Mouse (Mus musculus) lung, embryonic 15.5 days (tissue): ENCODE results near the gene Cbr2. TPM values are rescaled to one million over a fixed set of nuclear protein-coding genes. Genes with fewer than 3 reads are reported as not detected.

Experiments used
- ATAC-seq: fragments of 200-750 bp; cut with Nextera tagmentation; 2 replicates; pipeline ENCODE4 v1.8.0; 2017; ENCODE audit warnings: moderate number of reproducible peaks, borderline replicate concordance; ENCODE audit not compliant: low FRiP score, low TSS enrichment; ENCODE audit errors: extremely low read depth
- H3K27ac ChIP-seq: fragments of 300-500 bp; sonication (generic); 2 replicates; pipeline ENCODE4 v1.5.1; 2015; ENCODE audit warnings: moderate library complexity, mild to moderate bottlenecking, inconsistent platforms
- H3K27me3 ChIP-seq: fragments of 300-500 bp; sonication (generic); 2 replicates; pipeline ENCODE4 v1.6.1; 2015; ENCODE audit warnings: inconsistent platforms
- H3K36me3 ChIP-seq: fragments of 300-500 bp; sonication (generic); 2 replicates; pipeline ENCODE4 v1.6.1; 2015; ENCODE audit warnings: inconsistent platforms
- H3K4me1 ChIP-seq: fragments of 300-500 bp; sonication (generic); 2 replicates; pipeline ENCODE4 v1.6.1; 2015; ENCODE audit warnings: inconsistent platforms
- H3K4me2 ChIP-seq: fragments of 300-500 bp; sonication (generic); 2 replicates; pipeline ENCODE4 v1.6.1; 2015; ENCODE audit warnings: inconsistent platforms, mild to moderate bottlenecking, moderate library complexity
- H3K4me3 ChIP-seq: fragments of 300-500 bp; sonication (generic); 2 replicates; pipeline ENCODE4 v1.5.1; 2015; ENCODE audit warnings: mild to moderate bottlenecking, inconsistent platforms
- H3K9ac ChIP-seq: fragments of 300-500 bp; sonication (generic); 2 replicates; pipeline ENCODE4 v1.6.1; 2015; ENCODE audit warnings: inconsistent platforms
- H3K9me3 ChIP-seq: fragments of 300-500 bp; sonication (generic); 2 replicates; pipeline ENCODE4 v1.6.1; 2016; ENCODE audit warnings: inconsistent platforms
- WGBS: fragments of 180-500 bp; shearing (Covaris S2); methylation state at CpG from one replicate; pipeline ENCODE4 v1.1.7; 2015; 5-methylcytosine and 5-hydroxymethylcytosine counted together
- polyA plus RNA-seq: library from polyadenylated mRNA; unstranded; fragments of >200 nt; fragmentation: Nextera tagmentation; extraction: Ambion mirVana; gene quantifications from 2 replicates; pipeline ENCODE4 v1.2.1, GENCODE M21; 2015

The Cbr2 gene
- polyA plus RNA-seq, 1 experiment from 2014 or later, result 102 TPM

- Histone ChIP-seq H3K9me3 (peaks cover under 1% of the 10 kb centered on the region; the same call in 1 of the 2 replicates), H3K4me1 (peaks cover 7% of the 10 kb centered on the region; the same call in 1 of the 2 replicates), H3K9ac (no peak overlapping the region), H3K4me2 (no peak overlapping the region; the same call in 1 of the 2 replicates), H3K27ac (no peak overlapping the region), H3K27me3 (peaks cover 6% of the 10 kb centered on the region; the same call in 1 of the 2 replicates), H3K36me3 (no peaks in the 10 kb centered on the region), H3K4me3 (no peak overlapping the region)
- WGBS, result 55% methylated on average over 14 of the region's 14 CpGs
- ATAC-seq, result no peak
Measured at GRCm38 (mm10) chr11:120761811-120762671, 30.1 kb upstream of the Cbr2 start.

- Histone ChIP-seq H3K9ac (no peak overlapping the region), H3K4me3 (no peak overlapping the region), H3K36me3 (no peaks in the 10 kb centered on the region), H3K27me3 (peaks cover 6% of the 10 kb centered on the region; the same call in 1 of the 2 replicates), H3K9me3 (peaks cover 3% of the 10 kb centered on the region; the same call in 1 of the 2 replicates), H3K4me1 (peaks cover 7% of the 10 kb centered on the region; the same call in 1 of the 2 replicates), H3K27ac (no peak overlapping the region), H3K4me2 (no peak overlapping the region)
- 82% methylated on average over 9 of the region's 9 CpGs for WGBS
- ATAC-seq, result no peak
Measured at GRCm38 (mm10) chr11:120760236-120760635, 28.3 kb upstream of the Cbr2 start.

- Histone ChIP-seq H3K9ac (no peak overlapping the region), H3K27ac (no peak overlapping the region), H3K4me2 (no peak overlapping the region), H3K4me1 (no peaks in the 10 kb centered on the region), H3K27me3 (no peaks in the 10 kb centered on the region), H3K36me3 (no peaks in the 10 kb centered on the region), H3K9me3 (no peaks in the 10 kb centered on the region), H3K4me3 (no peak overlapping the region)
- no peak for ATAC-seq
- WGBS, result 52% methylated on average over 4 of the region's 4 CpGs
Measured at GRCm38 (mm10) chr11:120751606-120752005, 19.7 kb upstream of the Cbr2 start.

DNA sequence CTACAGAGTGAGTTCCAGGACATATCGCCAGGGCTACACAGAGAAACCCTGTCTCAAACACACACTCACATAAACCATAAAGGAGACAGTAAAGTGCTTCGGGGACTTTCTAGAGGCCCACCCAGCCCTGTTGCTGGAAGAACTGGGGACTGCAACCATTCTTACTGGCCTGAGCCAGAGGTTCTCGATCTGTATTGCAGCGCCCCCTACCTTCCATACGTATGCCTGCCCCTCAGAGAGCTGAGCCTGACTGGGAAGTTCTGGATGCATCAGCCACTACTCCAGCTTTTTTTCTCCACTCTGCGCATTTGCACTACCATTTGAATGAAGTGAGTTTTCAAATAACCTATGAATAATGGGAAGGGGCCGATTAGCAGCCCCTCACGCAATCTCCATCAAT lies 17.5 kb upstream of the Cbr2 start:
- no peaks in the 10 kb centered on the region for H3K9me3 ChIP-seq
- H3K4me1 ChIP-seq, result 0 out of 2 replicates have a peak, but pooled peaks cover 3% of the 10 kb centered on the region
- no peak overlapping the region for H3K4me3 ChIP-seq
- ATAC-seq, result no peak
- H3K4me2 ChIP-seq, result no peak overlapping the region
- H3K36me3 ChIP-seq, result no peaks in the 10 kb centered on the region
- H3K27ac ChIP-seq, result no peak overlapping the region
- WGBS, result 61% methylated on average over 8 of the region's 8 CpGs
- H3K9ac ChIP-seq, result no peak overlapping the region
- no peaks in the 10 kb centered on the region for H3K27me3 ChIP-seq

- WGBS, result 76% methylated on average over 4 of the region's 4 CpGs
- Histone ChIP-seq H3K36me3 (no peaks in the 10 kb centered on the region), H3K27me3 (no peaks in the 10 kb centered on the region), H3K4me3 (no peak overlapping the region), H3K9me3 (no peaks in the 10 kb centered on the region), H3K4me1 (0 out of 2 replicates have a peak, but pooled peaks cover 3% of the 10 kb centered on the region), H3K27ac (no peak overlapping the region), H3K9ac (no peak overlapping the region), H3K4me2 (no peak overlapping the region)
- no peak for ATAC-seq
Measured at GRCm38 (mm10) chr11:120747974-120748373, 16.1 kb upstream of the Cbr2 start.

DNA sequence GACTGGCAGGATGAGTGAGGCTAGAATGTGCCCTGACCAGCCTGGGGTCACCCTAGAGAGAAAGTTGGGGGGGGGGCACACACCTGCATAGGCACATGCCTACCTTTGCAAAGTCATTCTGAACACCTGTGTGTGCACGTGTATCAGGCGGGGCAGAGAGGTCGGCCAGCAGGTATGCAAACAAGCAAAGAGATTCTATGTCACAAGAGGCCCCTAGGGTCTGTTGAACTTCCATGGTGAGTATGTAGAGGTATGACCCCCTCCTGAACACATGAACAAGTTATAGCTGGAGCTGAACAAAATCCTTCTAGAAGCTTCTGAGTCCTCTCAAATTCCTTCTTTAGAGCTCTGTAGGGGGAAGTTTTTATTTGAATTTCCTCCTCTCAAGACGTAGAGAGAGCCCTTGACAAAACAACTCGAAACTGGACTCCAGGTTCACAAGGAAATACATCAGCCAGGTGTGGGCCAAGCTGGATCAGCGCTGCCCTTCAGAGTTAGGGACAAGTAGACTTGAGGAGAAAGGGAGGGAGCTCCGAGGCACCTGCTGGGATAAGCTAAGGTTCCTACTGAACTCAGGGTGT lies 12.3 kb upstream of the Cbr2 start:
- Histone ChIP-seq H3K9ac (no peak overlapping the region), H3K27me3 (no peaks in the 10 kb centered on the region), H3K27ac (peak overlapping the region; percentile 96), H3K36me3 (no peaks in the 10 kb centered on the region), H3K9me3 (no peaks in the 10 kb centered on the region), H3K4me1 (0 out of 2 replicates have a peak, but pooled peaks cover 3% of the 10 kb centered on the region), H3K4me3 (no peak overlapping the region), H3K4me2 (no peak overlapping the region)
- WGBS, result 38% methylated on average over 7 of the region's 7 CpGs
- peak; percentile 88 for ATAC-seq

GRCm38 (mm10) chr11:120740981-120741380 lies 9.1 kb upstream of the Cbr2 start:
- Histone ChIP-seq H3K4me3 (no peak overlapping the region), H3K4me1 (0 out of 2 replicates have a peak, but pooled peaks cover 3% of the 10 kb centered on the region), H3K27ac (no peak overlapping the region), H3K36me3 (no peaks in the 10 kb centered on the region), H3K4me2 (no peak overlapping the region), H3K9ac (no peak overlapping the region), H3K27me3 (no peaks in the 10 kb centered on the region), H3K9me3 (no peaks in the 10 kb centered on the region)
- WGBS, result 82% methylated on average over 5 of the region's 5 CpGs
- ATAC-seq, result no peak

DNA sequence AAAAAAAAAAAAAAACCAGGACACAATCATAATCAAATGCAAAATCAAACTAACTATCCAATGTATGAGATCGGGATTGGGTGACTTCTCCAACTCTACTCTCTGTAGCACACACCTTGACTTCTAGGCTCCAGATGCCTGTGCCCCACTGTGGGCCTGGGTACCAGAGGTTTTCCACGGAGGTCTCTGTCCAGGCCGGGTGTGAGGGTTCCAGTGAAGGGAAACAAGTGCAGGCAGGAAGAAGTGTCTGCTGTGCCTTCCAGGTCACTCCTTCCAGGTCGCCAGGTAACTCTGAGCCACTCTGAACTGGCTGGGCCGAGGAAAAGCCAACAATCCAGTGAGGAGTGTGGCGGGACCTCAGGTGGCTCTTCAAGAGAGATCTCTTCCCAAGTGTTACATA lies 4.5 kb upstream of the Cbr2 start:
- WGBS, result 58% methylated on average over 6 of the region's 6 CpGs
- no peak for ATAC-seq
- H3K9ac ChIP-seq, result no peak overlapping the region

GRCm38 (mm10) chr11:120733521-120733920 lies 1.6 kb upstream of the Cbr2 start:
- Histone ChIP-seq H3K27ac (0 out of 2 replicates have a peak overlapping the region, but pooled peaks have one; percentile 47), H3K9ac (no peak overlapping the region), H3K4me1 (peaks cover 20% of the 10 kb centered on the region), H3K9me3 (no peaks in the 10 kb centered on the region), H3K36me3 (no peaks in the 10 kb centered on the region), H3K4me2 (no peak overlapping the region), H3K4me3 (no peak overlapping the region), H3K27me3 (no peaks in the 10 kb centered on the region)
- ATAC-seq, result 0 out of 2 replicates have a peak, but pooled peaks have one; percentile 8
- 32% methylated on average over 6 of the region's 6 CpGs for WGBS

More for the DNA sequence above, 4.5 kb upstream of the Cbr2 start:
- no peak overlapping the region for H3K4me2 ChIP-seq
- no peaks in the 10 kb centered on the region for H3K9me3 ChIP-seq
- H3K36me3 ChIP-seq, result no peaks in the 10 kb centered on the region
- no peaks in the 10 kb centered on the region for H3K27me3 ChIP-seq
- H3K4me3 ChIP-seq, result no peak overlapping the region
- H3K27ac ChIP-seq, result no peak overlapping the region
- peaks cover 11% of the 10 kb centered on the region; the same call in 1 of the 2 replicates for H3K4me1 ChIP-seq

DNA sequence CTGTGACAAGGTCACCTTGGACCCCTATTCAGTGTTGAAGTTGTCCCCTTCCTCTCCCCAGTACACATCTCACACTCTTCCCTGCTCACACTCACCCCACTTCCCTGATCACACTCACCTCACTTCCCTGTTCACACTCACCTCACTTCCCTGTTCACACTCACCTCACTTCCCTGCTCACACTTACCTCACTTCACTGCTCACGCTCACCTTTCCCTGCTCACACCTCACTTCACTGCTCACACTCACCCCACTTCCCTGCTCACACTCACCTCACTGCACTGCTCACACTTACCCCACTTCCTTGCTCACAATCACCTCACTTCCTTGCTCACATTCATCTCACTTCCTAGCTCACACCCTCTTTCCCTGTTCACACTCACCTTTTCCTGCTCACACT lies 519 bp downstream of the Cbr2 start:
- peak overlapping the region; percentile 9; the same call in 1 of the 2 replicates for H3K27ac ChIP-seq
- no peak for ATAC-seq
- WGBS, result 74% methylated on average over 1 of the region's 1 CpGs

DNA sequence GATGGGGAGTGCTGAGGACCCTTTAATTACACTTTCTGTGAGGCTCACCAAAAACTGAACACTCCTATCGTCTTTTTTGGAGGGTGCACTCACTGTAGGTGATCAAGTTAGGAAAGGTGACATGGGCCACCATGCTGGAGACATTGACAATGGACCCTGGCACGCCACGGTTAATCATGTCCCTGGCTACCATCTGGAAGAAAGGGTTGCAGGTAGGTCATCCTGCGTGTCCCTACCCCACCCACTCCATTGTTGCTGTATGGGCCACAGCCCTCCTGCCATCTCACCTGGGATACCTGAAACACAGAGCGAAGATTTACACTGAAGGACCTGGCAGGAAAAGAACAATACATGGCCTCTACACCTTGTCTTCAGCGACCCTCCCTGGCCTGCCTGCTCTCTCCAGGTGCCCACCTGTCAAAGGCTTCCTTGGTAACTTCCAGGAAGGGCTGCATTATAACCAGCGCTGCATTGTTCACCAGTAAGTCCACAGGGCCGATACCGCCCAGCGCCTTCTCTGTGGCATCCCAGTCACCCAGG lies 1.5 kb downstream of the Cbr2 start:
- no peaks in the 10 kb centered on the region for H3K9me3 ChIP-seq
- H3K4me1 ChIP-seq, result peaks cover 31% of the 10 kb centered on the region
- 85% methylated on average over 10 of the region's 10 CpGs for WGBS
- H3K4me2 ChIP-seq, result no peak overlapping the region
- ATAC-seq, result no peak
- H3K9ac ChIP-seq, result no peak overlapping the region
- H3K36me3 ChIP-seq, result 0 out of 2 replicates have a peak, but pooled peaks cover 3% of the 10 kb centered on the region
- no peaks in the 10 kb centered on the region for H3K27me3 ChIP-seq
- no peak overlapping the region for H3K27ac ChIP-seq
- H3K4me3 ChIP-seq, result no peak overlapping the region

More for the DNA sequence above, 519 bp downstream of the Cbr2 start:
- Histone ChIP-seq H3K4me1 (peaks cover 26% of the 10 kb centered on the region), H3K27me3 (no peaks in the 10 kb centered on the region), H3K4me2 (no peak overlapping the region), H3K9me3 (no peaks in the 10 kb centered on the region), H3K9ac (no peak overlapping the region), H3K4me3 (no peak overlapping the region), H3K36me3 (no peaks in the 10 kb centered on the region)
